Mouse (Mus musculus): ENCODE measurements around the gene Ttc28. TPM values are rescaled to one million over a fixed set of nuclear protein-coding genes. Genes with fewer than 3 reads are reported as not detected.

Ttc28 gene
- total and polyA plus RNA-seq, 3 experiments, result 1.1 to 1.8 TPM; not detected in 1

GRCm38 (mm10) chr5:111288486-111288885 lies 408.9 kb downstream of the Ttc28 start:
- no peaks in the 10 kb centered on the region; a peak in 1 of 4 replicates for H3K27me3 ChIP-seq (ENCODE audit: control insufficient read depth in 1 of 2, insufficient read depth in 2 of 2, low read length in 2 of 2)
- no peak overlapping the region for H3K4me3 ChIP-seq (ENCODE audit: control insufficient read depth in 1 of 2, insufficient read depth in 1 of 2, low read depth in 2 of 2, low read length in 2 of 2)
- H3K79me2 ChIP-seq (ENCODE audit: control insufficient read depth, insufficient read depth, low read length, poor library complexity), result no peaks in the 10 kb centered on the region
- H3K36me3 ChIP-seq (ENCODE audit: control insufficient read depth in 1 of 2, insufficient read depth in 2 of 2, low read length in 2 of 2), result no peaks in the 10 kb centered on the region
- H3K4me1 ChIP-seq (ENCODE audit: control insufficient read depth in 1 of 2, insufficient read depth in 2 of 2, low read length in 2 of 2), result no peaks in the 10 kb centered on the region
- DNase-seq (ENCODE audit: low read depth, low spot score), result no peak
- H3K9ac ChIP-seq (ENCODE audit: control insufficient read depth, low read depth, low read length, poor library complexity, severe bottlenecking), result no peak overlapping the region
- TF ChIP-seq NRF1 (IDR thresholded peaks at IDR 0.05; ENCODE audit: insufficient read depth, low read depth, low read length, poor library complexity, severe bottlenecking) (no peak), TCF12 (IDR thresholded peaks at IDR 0.05; ENCODE audit: low read depth, low read length) (no peak), POLR2AphosphoS5 (IDR thresholded peaks at IDR 0.05; ENCODE audit: borderline replicate concordance, low read depth, low read length) (no peak), ZKSCAN1 (IDR thresholded peaks at IDR 0.05; ENCODE audit: low read depth, low read length) (no peak), RAD21 (IDR thresholded peaks at IDR 0.05; ENCODE audit: low read depth, low read length) (no peak), USF1 (IDR thresholded peaks at IDR 0.05; ENCODE audit: low read depth, low read length) (no peak), SMC3 (IDR thresholded peaks at IDR 0.05; ENCODE audit: low read depth, low read length) (no peak), TAL1 (IDR thresholded peaks at IDR 0.05; ENCODE audit: low read length) (no peak), CHD1 (IDR thresholded peaks at IDR 0.05; ENCODE audit: low read depth, low read length) (no peak), RCOR1 (IDR thresholded peaks at IDR 0.05; ENCODE audit: low read depth, low read length) (no peak), TBP (IDR thresholded peaks at IDR 0.05; ENCODE audit: low read depth, low read length) (no peak), MEF2A (IDR thresholded peaks at IDR 0.05; ENCODE audit: extremely low read depth, insufficient replicate concordance, low read depth, low read length, poor library complexity, severe bottlenecking) (no peak), ZMIZ1 (IDR thresholded peaks at IDR 0.05; ENCODE audit: low read depth, low read length) (no peak)
- no peak overlapping the region for H3K27ac ChIP-seq (ENCODE audit: control insufficient read depth, low read depth, low read length)
- no peaks in the 10 kb centered on the region for H3K9me3 ChIP-seq (replicated peaks; ENCODE audit: insufficient read depth, low read length)

DNA sequence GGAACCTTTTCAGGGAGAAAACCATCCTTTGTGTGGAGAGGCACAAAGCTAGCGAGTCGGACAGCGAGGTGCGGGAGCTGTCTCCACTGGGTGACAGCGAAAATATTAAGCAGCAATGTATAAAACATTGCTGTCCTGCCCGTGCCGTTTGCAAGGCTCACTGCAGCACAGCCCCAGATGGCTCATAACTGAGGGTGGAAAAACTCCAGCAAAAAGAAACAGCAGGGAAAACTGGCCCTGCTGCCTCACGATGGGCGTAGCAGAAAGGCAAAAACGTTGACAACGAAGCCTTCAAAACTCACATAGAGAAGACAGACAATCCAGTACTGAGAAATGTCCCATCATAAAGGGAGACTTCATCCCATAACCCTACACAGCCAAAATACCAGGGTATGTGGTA lies 410.5 kb downstream of the Ttc28 start:
- no peaks in the 10 kb centered on the region for H3K36me3 ChIP-seq (ENCODE audit: control insufficient read depth in 1 of 2, insufficient read depth in 2 of 2, low read length in 2 of 2)
- DNase-seq (ENCODE audit: low read depth, low spot score), result no peak
- H3K4me1 ChIP-seq (ENCODE audit: control insufficient read depth in 1 of 2, insufficient read depth in 2 of 2, low read length in 2 of 2), result no peaks in the 10 kb centered on the region
- no peak overlapping the region for H3K9ac ChIP-seq (ENCODE audit: control insufficient read depth, low read depth, low read length, poor library complexity, severe bottlenecking)
- H3K4me3 ChIP-seq (ENCODE audit: control insufficient read depth in 1 of 2, insufficient read depth in 1 of 2, low read depth in 2 of 2, low read length in 2 of 2), result no peak overlapping the region
- H3K79me2 ChIP-seq (ENCODE audit: control insufficient read depth, insufficient read depth, low read length, poor library complexity), result no peaks in the 10 kb centered on the region
- no peaks in the 10 kb centered on the region; a peak in 2 of 4 replicates for H3K27me3 ChIP-seq (ENCODE audit: control insufficient read depth in 1 of 2, insufficient read depth in 2 of 2, low read length in 2 of 2)
- no peaks in the 10 kb centered on the region for H3K9me3 ChIP-seq (replicated peaks; ENCODE audit: insufficient read depth, low read length)
- TF ChIP-seq TCF12 (IDR thresholded peaks at IDR 0.05; ENCODE audit: low read depth, low read length), result no peak
- no peak for TF ChIP-seq USF2 (IDR thresholded peaks at IDR 0.05; ENCODE audit: borderline replicate concordance in 1 of 2, insufficient read depth in 1 of 2, low read depth in 1 of 2, low read length in 2 of 2)
- TF ChIP-seq JUND (IDR thresholded peaks at IDR 0.05; ENCODE audit: low read depth, low read length), result no peak
- TF ChIP-seq CHD1 (IDR thresholded peaks at IDR 0.05; ENCODE audit: low read depth, low read length), result no peak
- TF ChIP-seq MAFK (IDR thresholded peaks at IDR 0.05; ENCODE audit: borderline replicate concordance, low read depth, low read length), result no peak
- no peak for TF ChIP-seq TBP (IDR thresholded peaks at IDR 0.05; ENCODE audit: low read depth, low read length)
- no peak for TF ChIP-seq NELFE (IDR thresholded peaks at IDR 0.05; ENCODE audit: low read depth, low read length)
- no peak for TF ChIP-seq HCFC1 (IDR thresholded peaks at IDR 0.05; ENCODE audit: low read depth, low read length)
- no peak for TF ChIP-seq GATA1 (IDR thresholded peaks at IDR 0.05; ENCODE audit: low read depth, low read length)
- no peak for TF ChIP-seq MYB (IDR thresholded peaks at IDR 0.05; ENCODE audit: low read depth, low read length)
- TF ChIP-seq CTCF (IDR thresholded peaks at IDR 0.05 in 2 of 3, conservative IDR thresholded peaks at IDR 0.05 in 1 of 3; ENCODE audit: control insufficient read depth in 1 of 3, insufficient read depth in 1 of 3, low read depth in 2 of 3, low read length in 3 of 3, poor library complexity in 1 of 3, severe bottlenecking in 1 of 3), result no peak
- TF ChIP-seq ZMIZ1 (IDR thresholded peaks at IDR 0.05; ENCODE audit: low read depth, low read length), result no peak
- no peak for TF ChIP-seq MXI1 (IDR thresholded peaks at IDR 0.05; ENCODE audit: low read depth, low read length)
- no peak overlapping the region for H3K27ac ChIP-seq (ENCODE audit: control insufficient read depth, low read depth, low read length)

All from MEL (cell line).